Mouse (Mus musculus): ENCODE data around the gene Gm17482.
A peak's percentile ranks its signal among the peaks of the same experiment; 100 is the strongest.
"Not testable (repeated sequence)": the region's sequence is repeated elsewhere in the genome, so short reads cannot be mapped to it uniquely, and the experiment has no call there.

The Gm17482 gene

GRCm38 (mm10) chr6:115227043-115227442 is at the start of gene Gm17482:
Gm17482 (plus strand) TSS chr6:115227343.
- no peak for DNase-seq

DNA sequence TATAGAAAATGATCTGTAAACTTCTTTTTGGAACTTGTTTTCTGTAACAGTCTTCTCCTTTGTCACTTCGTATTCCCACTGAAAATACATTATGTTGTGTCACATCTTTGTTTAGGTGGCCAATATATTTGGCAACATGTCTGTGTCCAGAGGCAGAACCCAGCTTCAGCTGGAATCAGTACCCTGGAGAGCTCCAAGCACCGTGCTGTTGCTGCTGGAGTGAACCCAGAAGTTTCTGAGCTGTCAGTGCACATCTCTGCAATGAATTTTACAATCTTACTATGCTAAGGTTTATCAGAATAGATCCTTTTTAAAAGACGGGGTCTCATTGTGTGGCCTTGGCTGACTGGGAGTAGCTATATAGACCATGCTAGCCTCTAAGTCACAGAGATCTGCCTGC is 48.3 kb upstream of the Gm17482 start:
- DNase-seq, result no peak

DNA sequence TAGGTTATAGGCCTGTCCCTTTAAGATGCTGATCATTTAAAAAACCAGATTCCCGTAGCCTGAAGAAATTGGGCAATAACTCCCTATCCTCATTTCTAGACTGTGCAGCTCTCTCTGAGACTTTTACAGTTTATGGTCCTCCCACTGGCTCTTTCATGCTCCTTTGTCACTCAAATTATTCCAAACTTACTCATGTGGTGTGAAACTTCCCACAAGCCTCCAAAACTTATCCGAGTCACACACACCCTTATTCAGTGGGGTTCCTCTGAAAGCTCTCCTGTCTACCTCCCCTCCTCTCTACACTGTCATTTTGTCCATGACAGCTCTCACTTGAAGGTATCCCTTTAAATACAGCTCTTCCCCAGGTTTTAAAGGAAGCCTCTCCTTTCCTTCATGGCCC is 46.0 kb upstream of the Gm17482 start:
- peak; percentile 38 for DNase-seq

DNA sequence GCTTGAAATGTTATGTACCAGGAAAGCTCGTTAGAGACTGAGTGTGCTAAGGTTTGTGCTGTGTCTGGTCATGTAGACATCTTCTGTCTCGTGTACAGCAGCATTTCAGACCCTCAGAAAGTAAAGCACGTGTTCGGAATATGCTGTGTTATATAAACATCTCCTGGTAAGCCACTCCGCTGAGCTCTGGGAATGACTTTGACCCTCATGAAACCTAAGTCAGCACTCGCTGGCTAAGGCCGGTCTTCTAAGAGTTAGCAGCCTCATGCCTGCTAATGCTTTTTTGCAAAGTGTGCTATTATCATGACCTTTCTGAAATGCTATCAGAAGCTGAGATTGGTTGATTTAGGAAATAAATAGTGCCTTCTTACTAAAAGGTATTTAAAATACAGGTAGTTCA is 36.0 kb upstream of the Gm17482 start:
- DNase-seq, result no peak

DNA sequence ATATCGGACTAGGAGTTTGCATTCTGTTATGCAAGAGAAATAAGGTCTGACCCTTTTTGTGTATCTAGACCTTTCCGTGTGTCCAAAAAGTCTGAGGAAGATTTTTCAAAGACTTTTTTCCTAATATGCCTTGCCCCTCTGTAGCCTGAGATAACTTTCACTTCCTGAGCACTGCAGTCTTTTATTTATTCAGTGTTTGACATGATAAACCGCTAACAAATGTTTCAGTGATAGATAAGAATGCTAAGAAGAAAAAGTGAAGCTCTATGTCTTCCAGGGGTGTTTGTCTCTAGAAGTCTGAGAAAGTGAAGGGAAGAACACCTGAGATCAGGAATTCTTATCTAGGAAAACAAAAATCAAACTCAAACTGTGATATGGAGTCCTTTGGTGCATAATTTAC is 26.4 kb upstream of the Gm17482 start:
- DNase-seq, result no peak

DNA sequence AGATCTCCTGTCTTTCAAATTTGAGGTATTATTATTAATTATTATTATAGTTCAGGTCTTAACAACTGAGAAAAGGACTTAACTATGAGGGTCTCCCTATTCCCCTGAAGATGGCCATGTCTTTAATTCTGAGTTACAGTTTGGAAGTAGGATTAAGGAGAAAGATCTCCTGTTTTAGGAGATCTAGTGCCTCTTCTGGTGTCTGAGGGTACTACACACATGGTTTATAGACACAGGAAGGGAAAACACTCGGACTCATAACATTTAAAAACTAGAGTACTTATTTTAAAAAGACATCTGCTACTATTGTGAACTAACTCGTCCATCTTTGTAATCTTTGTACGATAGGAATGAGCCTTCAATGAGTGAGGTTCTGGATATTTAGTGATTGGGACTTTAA is 24.1 kb upstream of the Gm17482 start:
- DNase-seq, result no peak

- peak; percentile 60 for DNase-seq
Observed at GRCm38 (mm10) chr6:115210187-115210586, 17.0 kb upstream of the Gm17482 start.

DNA sequence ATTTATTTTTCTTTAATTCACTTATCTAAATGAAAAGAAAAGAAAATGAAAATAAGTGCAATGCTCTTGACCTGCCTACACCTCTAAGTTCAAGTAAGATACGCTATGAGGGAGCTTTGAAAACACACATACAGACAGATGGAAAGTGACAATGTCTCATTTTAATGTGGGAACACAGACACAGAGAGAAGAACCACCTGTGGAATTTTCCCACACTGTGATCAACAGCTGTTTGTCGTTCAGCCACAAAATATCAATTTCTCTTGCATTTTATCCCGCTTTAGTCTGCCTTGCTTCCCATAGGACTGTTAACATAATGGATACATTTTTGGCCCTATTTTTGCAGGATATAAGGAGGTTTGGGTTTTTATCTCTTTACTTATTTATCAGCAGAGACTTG is 16.3 kb upstream of the Gm17482 start:
- no peak for DNase-seq

DNA sequence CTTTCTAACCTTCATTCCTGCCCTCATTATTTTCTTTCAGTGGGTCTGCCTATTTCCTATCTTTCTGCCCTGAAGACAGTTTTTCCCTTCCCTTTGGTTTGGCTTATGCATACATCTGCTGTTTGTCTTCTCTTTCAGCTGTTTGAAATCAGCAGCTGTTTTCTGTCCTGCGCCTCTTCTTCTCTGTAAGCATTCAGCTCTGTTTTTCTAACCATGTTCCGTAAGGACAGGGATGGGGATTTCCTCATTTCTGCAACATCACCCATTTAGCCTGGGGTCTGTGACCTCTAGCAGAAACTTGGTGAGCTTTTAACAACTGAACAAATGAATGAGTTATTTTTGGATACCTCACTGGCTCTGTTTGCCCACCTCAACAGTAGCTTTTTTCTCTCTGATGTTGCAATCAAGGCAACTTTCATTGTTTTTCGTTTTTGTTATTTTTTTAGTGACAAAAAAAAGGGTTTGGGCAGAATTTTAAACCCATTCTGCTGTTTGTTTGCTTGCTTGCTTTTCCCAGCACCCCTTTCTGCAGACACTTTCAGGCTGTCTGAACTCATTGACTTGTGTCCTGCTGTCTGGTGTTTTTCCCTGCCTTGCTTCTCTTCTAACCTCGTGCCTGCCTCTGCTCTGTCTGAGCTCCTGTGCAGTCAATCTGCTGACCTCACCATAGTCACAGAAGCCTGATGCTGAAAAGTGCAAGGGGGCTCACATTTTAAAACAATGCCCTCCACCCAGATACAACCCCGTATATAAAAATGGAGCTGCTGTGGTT is 14.8 kb upstream of the Gm17482 start:
- DNase-seq, result no peak

GRCm38 (mm10) chr6:115213129-115213528 is 14.0 kb upstream of the Gm17482 start:
- no peak for DNase-seq

- DNase-seq, result peak; percentile 79
Observed at GRCm38 (mm10) chr6:115221215-115221641, 5.9 kb upstream of the Gm17482 start.

DNA sequence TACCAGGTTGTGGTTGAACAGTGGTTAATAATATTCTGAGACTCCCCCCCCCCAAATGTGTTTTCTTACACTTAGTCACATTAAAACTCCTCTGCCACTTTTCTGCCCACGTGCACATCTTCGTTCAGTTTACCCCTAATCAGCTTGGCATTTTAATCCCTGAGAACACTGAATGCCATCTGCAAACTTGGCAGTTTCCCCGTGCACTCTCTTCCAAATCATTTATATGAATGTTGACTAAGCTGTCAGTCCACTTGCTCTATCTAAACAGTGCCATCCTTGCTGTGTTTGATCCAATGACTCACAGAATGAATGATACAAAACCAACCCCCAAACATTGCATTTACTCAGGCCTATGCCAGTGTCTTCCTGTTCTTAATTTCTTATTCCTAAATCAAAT is 1.6 kb upstream of the Gm17482 start:
- DNase-seq, result peak; percentile 39

DNA sequence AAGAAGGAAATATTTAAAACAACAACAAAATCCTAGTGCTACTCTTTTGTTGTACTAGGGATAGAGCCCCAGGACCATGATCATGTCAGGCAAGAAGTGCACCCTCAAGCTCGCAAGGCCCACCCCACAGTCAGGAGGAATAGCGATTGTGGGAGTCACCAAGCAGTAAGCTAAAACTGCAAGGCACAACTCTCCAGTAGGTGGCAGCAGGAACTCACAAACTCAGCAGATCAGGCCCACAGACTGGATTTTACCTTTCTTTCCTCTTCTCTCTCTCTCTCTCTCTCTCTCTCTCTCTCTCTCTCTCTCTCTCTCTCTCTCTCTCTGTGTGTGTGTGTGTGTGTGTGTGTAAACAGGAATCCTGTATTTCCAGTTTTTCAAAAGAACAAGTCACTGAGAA is 386 bp downstream of the Gm17482 start:
- peak; percentile 70 for DNase-seq

DNA sequence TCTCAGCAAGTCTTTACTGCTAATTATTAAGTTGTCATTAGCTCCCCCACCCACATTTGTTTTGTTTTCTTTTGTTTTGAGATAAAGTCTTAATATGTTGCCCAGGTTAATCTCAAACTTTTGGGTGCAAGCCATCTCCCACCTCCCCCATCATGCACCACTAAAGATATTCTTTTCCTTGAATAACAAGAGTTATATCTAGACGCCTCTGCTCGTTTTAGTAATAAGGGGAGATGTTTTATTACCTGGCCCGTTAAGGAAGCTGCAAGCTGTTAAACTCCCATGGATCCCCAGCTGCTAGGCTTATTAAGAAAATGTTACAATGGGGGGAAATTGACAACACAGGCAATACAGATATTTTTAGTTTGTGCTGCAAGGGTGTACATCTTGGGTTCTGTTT is 3.4 kb downstream of the Gm17482 start:
- DNase-seq, result no peak

DNA sequence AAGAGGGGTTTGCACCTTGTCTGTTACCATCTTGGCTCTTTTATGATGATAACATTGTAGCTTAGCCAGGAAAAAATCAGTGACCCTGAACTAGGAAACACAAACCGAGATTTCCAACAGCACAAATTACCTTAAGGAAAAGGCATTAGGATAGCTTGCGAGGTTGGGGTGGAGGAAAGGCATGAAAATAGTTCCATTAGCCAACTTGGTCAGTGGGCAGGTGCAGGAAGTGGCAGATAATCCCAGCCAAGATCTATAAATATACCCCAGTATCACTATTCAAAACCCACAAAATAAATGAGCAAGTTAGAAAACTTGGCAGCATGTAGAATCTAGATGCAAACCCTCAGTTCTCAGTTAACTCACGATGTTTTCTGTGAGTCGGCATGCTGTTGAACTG is 4.7 kb downstream of the Gm17482 start:
- no peak for DNase-seq

DNA sequence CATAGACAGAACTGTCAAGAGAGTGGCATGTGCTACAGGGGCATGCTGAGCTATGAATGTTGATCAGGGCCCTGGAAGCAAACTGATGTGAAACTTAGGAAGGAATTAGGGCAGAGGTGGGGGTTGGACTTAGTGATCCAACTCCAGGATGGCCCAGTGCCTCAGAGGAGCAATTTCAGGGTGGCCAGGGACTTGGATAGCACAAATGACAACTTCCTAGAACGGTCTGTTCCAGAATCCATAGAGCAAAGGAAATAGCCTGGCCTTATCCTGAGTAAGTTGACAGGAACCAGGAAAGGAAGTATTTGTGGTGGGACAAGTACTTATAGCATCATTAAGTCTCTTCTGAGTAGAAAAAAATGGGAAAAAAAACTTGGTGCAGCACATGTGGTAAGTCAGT is 5.4 kb downstream of the Gm17482 start:
- DNase-seq, result no peak

GRCm38 (mm10) chr6:115238031-115239027 is 11.2 kb downstream of the Gm17482 start:
- no peak for DNase-seq

GRCm38 (mm10) chr6:115239335-115239734 is 12.2 kb downstream of the Gm17482 start:
- DNase-seq, result peak; percentile 34

- DNase-seq, result not testable (repeated sequence)
Observed at GRCm38 (mm10) chr6:115240431-115240830, 13.3 kb downstream of the Gm17482 start.

GRCm38 (mm10) chr6:115241131-115241699 is 14.1 kb downstream of the Gm17482 start:
- DNase-seq, result no peak

DNA sequence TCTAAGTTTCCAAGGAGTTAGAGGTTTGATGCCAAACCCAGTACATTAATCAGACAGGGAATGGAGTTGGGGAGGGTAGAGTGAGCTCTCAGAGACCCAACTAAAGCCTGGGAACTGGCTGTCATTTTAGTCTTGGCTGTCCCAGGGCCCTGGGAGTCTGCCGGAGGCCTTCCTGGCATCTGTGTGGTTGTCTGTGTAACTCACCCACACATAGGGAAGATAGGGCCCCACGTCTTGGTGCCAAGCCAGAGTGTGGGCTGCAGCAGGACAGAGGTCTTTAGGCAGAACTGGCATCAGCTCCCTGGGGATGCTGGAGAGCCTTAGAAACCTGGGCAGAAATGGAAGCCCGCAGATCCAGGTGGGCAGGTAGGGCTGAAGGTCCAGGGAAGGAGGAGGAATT is 14.8 kb downstream of the Gm17482 start:
- DNase-seq, result no peak

DNA sequence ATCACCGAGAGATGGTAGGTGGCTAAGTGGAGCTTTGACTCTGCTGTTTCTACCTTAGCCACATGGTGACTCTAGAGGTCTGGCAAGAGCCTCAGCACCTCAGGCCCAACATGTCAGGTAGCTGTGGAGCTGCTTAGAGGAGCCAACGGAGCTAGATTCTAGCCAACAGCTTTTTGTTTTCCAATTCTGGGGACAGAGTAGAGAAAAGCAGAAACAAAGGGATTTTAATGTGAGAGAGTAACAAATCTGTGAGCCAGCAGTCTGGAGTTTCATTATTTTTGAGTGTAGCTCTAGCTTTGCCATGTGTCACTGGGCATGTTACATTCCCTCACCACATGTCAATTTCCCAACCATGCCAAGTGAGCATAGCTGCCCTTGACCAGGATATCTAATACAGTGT is 17.1 kb downstream of the Gm17482 start:
- no peak for DNase-seq

DNA sequence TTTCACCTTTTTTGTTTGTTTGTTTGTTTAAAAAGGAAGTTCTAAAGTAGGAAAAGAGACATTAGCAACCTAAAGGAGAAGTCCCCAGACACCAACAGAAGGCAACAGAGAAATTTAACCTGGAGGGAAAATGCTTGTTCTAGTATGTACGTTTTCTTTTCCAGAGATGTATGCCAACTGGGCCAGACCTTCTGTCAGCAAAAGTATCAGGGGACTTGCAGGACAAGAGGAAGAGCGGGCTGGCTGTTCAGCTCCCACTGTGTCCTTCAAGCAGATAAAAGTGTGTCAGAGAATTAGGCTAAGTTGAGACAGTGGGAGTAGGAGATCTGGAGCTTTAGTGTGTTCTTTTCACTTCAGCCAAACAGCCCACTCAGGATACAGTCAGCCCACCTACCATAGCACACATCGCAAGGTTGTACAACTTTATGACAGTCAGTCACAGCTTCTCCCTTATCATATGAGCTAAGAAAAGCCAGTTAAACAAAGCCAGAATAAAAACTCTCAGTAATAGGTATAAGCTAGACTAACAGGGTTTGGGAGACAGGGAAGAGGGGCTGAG is 18.4 kb downstream of the Gm17482 start:
- peak; percentile 40 for DNase-seq

All from right cerebral cortex, adult 18-20 months (tissue).